Mouse (Mus musculus): ENCODE results near the gene Grik2.

Grik2 gene

DNA sequence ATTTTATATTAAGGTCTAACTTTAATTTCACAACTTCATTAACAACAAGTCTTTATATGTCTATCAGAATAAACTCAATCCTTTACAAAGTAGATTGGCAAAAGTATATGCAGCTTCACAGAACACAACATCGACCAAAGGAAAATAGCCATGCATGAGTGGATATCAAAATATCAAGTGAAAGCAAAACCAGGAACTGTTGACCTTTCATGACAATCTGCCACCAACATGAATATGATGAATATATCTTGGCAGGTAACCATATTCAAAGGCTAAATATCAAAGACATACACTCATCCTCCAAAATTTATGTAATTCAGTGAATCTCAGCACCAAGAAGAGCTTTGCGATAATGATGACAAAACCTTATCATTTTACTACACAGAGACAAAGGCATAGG lies 141.4 kb downstream of the Grik2 start:
- no peak for DNase-seq (ENCODE audit: low read depth, low spot score)

DNA sequence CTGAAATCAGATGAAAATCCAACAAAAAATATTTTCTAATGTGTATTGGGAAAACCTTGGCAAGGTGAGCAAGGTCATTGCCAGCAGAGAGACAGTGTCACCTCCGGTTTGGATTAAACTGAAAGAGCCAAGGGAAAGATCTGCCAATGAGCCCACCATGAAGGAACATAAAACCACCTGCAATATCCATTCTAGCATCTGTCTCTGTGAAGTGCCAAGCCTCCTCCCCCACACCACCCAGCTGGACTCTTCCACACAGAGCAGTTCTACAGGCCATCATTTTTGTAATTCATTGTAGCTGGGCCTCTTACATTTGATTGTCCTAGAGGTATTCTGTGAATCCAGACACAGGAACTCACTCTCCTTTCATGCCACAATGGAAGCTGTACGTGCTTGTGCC lies 148.7 kb downstream of the Grik2 start:
- DNase-seq (ENCODE audit: low read depth, low spot score) = no peak

DNA sequence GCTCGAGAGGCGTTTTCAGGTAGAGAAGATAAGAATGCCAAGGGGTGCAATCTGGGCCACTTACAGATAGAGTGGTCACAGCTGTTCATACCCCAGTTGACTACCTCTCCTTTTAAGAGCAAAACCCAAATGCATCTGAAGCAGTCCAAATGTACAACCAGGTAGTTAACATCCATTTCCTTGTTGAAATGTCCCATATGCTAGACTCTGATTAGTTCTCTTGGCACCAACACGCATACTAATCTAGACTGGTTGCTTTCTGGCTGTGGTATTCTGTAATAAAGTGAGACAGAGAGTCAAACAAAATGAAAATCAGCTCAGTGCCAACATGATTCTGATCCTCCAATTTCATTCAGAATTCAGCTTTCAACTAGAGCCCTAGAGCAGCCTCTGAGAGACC lies 164.6 kb downstream of the Grik2 start:
- no peak for DNase-seq (ENCODE audit: low read depth, low spot score)

DNA sequence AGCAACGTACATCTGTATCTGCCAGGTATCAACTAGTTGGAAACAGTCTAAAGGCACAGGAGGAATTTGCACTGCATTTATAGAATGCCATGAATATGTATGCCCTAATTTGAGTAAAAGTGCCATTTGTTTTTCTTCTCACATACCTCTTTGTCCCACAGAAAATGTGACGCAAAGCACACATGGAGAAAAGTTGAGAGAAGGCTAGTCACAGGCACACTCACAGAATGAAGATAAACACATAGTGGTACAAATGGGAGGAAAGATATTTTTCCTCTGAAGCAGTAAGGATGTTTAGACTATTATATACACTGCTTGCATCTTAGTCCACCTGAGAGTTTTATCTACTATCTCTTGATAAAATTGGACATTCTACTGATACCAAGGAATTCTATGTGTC lies 190.9 kb downstream of the Grik2 start:
- DNase-seq (ENCODE audit: low read depth, low spot score) = no peak

DNA sequence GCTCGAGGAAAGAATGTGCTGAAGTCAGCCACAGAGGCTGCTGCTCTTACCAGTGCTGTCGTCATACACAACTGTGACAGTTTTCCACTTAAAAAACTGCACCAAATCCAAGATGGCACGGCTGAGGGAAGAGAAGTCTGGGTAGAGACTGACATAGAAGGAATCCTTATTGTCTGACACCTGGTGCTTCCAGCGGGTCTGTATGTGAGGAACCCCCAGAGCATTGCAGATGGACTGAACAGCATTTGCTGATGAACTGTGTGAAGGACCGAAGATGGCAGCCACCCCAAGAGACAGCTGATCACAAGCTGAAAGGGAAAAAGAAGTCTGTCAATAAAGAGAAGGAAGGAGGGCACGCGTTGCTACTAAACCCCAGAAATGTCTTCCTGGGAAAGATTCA lies 215.1 kb downstream of the Grik2 start:
- DNase-seq (ENCODE audit: low read depth, low spot score) = no peak

DNA sequence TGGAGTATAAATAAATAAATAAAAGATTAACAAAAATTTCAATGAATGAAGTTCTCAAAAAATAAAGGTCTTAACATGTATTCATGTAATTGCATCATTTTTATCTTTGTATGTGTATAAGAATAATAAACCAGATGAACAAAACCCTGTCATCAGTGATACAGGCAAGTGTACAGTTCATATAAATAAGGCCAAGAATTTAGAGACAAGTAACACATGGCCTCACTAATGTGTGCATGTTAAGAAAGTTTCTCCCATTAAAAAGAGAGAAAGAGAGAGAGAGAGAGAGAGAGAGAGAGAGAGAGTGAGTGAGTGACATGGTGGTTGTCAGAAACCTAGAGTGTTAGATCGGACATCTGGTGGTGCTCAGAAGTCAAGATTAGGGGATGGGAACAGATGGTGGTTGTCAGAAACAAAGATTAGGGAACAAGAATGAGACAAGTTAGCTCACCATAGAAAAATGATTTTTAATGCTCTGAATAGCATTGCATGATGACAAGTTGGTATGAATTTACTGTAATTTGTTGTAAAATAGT lies 228.6 kb downstream of the Grik2 start:
- DNase-seq (ENCODE audit: low read depth, low spot score) = no peak

DNA sequence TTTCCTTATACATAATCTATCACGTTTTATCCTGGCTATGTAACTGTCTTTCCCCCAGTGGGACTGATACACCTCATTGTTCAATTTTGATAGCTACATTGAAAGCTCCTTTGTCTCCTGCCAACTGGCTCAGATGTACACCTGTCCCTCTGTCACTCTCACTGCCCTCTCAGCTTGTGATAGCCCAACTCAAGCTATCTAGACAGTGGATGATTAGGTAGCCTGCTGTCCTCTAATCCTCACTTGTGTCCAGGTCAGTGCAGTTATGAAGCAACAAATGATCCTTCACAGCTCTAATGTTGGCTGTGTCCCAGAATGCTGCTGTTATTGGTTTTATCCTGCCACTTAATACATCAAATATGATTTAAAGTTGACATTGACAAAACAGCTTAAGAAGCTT lies 246.3 kb downstream of the Grik2 start:
- no peak for DNase-seq (ENCODE audit: low read depth, low spot score)

DNA sequence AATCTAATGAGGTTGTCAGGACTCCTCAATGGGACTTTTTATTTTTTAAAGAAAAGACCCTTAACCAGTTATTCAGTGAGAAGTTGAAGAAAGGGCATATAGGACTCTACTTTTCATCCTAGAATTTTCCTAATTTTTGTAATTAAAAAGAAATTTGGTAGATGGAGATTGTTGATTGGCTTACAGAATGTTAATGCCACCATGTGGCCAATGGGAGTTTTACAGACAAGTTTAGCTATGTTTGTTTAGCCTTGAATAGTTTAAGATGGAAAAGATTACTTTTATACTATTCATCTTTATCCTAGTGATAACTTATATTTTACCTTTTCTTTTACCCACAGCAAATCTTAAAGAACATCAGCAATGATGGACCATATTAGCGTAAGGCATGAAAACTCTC lies 268.8 kb downstream of the Grik2 start:
- DNase-seq (ENCODE audit: low read depth, low spot score) = no peak

DNA sequence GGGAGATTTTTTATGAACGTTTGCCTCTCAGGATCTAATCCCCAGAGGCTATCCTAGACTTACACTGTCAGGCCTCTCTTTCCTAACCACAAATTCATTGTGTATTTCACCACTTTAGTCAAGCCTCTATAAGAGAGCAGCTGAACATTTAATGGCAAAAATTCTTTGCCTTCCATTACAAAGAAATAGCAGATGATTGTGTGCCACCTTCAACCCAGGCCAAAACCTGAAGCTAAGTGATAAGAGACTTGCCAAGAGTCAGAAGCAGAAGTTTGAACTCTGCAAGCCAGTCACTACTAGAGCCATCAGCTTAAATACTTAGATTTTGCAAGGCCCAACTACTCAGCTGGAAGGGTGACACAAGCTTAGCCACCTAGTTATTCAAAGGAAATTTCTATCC lies 287.9 kb downstream of the Grik2 start:
- no peak for DNase-seq (ENCODE audit: low read depth, low spot score)

DNA sequence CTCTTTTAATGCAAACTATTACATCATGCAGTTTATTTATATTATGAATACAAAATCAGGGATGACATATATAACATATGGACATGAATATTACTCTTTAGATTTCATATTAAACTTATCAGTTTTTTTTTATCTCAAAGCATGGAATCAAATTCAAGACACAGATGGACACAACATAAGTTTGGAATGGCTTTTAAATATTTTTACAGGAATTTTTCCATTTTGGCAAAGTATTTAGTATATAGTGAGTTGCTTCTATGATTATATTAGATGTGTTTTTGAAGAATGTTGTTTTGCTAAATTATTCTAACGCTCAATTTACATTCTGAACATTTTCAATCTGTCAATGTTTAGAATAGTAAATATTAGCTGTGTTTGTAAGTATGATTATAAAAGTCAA lies 291.3 kb downstream of the Grik2 start:
- no peak for DNase-seq (ENCODE audit: low read depth, low spot score)

DNA sequence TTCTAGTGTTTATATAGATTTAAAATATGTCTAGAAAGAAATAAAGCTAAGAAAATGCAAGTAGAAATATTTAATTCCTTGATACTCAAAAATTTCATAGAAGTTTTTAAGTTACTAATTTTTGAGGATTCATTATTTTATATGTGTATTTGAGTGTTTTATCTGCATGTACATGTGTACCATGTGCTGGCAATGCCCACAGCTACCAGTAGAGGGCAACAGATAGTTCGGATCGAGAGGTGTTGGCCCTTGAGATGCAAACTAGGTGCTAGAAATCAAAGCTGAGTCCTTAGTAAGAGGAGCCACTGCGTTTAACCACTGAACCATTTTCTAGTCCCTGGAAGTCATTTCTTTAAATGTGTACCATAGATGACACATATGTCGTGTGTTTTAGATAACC lies 307.1 kb downstream of the Grik2 start:
- peak; percentile 75 for DNase-seq (ENCODE audit: low read depth, low spot score)

DNA sequence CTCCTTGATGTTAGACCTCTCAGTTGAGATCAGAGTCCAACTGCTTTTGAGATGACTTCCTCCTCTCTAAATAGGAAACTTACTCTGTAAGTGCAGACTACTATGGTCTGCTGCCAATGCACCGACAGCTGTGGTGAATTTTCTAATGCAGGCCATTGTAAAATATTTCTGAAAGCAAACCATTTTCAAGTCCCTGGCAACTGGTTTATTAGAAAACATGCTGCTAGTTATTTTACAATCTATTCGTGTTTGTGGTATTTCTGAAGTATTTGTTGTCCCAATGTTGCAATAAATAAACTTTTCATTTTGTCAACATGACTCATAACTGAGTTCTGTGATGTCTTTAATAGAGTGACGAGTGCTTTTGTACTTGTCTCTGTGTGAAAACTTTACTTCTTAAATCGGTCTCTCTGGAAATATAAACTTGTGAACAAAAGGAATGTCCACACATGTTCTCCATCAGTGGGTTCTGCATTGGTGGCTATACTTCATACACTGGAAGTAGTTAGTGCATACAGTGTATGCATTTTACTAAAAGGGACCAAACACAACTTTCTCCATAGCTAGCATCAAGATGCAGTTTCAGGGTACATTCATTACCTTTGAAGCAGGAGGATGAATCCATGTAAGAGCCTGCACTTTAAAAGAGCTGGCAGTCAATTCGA lies 308.3 kb downstream of the Grik2 start:
- DNase-seq (ENCODE audit: low read depth, low spot score) = no peak

DNA sequence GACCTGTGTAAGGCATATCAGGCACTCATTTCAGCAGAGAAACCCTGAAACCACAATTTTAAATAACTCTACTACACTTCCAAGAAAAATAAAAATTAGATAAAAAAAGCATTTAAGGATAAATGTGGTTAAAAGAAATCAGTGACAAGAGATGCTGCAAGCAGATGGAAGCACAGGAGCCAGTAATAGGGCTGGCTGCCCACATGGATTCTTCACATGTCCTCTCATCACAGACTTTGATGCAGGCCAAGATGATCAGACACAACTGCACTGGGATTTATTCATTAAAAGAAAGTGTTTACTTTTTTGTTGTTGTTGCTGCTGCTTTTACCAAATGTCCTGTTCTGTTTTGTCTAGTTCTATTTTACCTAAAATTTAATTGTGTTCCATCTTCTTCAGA lies 315.0 kb downstream of the Grik2 start:
- no peak for DNase-seq (ENCODE audit: low read depth, low spot score)

DNA sequence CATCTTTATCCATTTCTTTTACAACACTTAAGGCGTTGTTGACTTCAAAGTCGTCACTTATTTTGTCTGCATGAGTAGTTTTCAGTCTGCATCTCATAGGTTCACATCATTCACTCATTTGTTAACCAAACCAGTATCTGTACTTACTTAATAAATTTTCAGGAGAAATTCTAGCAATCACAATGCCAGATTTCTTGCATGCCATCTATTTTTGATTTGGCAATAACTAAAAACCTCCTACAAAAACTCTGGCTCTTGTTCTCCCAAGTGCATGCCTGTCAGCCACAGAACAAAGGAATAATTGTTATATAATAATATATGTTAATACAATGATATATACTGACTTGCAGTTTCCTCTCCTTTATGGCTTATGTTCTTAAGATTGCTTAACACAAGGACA lies 331.8 kb downstream of the Grik2 start:
- DNase-seq (ENCODE audit: low read depth, low spot score) = no peak

DNA sequence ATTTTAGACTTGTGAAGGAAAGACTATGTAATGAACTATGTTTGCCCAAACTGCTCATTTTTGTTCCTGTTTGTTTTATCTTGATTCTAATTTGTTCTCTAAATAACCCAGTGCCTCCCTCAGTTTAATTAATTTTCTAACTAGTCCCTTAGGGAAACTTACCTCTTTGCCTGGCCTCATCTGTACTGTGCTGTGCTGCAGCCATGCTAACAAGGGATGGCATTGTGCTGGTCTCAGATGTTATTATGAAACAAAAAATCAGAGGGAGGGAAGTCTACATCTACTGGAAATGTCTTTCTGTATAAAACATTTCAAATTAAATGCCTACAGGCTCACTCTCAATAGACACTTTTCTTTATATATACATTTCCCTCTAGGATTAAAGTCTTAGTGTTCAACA lies 335.0 kb downstream of the Grik2 start:
- no peak for DNase-seq (ENCODE audit: low read depth, low spot score)

DNA sequence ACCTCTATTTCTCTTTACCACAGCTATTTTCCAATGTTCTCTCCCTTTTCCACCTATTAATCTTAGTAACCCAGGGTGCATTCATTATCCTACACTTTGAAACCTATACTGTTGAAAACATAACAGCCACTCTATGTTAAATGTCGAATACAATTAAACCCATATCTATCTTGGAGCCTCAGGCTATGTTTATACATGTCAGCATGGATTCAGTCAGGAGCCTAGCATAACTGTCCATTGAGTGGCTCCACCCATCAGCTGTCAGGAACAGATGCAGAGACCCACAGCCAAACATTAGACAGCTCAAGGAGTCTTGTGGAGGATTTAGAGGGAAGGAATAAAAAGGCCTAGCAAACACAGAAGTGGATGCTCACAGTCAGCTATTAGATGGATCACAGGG lies 347.2 kb downstream of the Grik2 start:
- DNase-seq (ENCODE audit: low read depth, low spot score) = no peak

DNA sequence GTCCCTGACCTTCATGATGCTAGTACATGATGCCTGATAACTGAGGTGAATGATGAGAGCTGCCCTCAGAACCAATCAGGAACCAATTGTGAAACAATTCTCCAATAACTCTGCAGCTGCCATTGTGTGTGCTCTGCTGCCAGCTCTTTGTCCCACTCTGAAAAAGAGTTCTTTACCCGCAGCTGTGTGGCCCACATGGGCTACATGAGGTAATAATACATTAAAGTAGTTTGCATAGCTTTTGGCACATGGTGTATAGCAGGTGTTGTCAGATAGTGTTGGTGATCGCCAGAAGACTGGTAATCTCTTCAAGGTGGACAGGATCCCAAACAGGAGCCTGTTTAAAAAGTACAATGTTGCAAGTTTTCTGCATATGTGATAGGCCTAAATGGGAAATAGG lies 351.5 kb downstream of the Grik2 start:
- no peak for DNase-seq (ENCODE audit: low read depth, low spot score)

DNA sequence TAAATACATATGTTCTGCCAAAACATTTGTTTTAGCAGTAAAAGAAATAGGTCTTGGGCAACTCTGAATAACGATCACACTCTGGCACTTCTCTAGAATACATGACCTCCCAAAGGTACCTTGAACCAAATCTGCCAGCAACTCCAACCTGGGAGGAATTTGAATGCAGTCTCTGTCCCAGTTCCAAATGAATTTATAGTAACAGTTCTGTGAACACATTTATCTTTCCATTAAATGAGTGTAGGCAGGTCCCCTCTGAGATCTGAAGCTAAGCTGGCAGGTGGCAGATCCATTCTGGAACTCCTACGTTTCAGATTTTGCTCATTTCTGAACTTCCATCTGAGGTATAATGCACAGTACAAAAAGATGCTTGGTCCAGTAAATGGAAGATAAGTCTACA lies 352.3 kb downstream of the Grik2 start:
- no peak for DNase-seq (ENCODE audit: low read depth, low spot score)

DNA sequence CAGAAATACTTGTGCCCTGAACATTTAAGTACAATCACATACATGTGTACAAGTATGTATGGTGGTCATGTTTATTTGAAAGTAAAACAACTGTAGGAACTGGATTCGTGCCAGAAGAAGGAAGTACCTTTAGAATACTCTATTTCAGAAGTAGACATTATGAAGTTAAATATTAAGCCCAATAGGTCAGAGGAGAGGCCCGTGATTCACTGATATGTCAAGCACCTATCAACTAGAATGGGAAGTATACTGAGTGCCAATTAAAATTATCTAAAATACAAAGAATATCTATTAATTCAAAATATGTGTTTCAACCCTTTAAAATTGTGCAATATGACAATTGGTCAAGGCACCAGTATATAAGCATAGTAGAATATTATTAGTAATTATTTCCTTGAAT lies 355.7 kb downstream of the Grik2 start:
- DNase-seq (ENCODE audit: low read depth, low spot score) = no peak

DNA sequence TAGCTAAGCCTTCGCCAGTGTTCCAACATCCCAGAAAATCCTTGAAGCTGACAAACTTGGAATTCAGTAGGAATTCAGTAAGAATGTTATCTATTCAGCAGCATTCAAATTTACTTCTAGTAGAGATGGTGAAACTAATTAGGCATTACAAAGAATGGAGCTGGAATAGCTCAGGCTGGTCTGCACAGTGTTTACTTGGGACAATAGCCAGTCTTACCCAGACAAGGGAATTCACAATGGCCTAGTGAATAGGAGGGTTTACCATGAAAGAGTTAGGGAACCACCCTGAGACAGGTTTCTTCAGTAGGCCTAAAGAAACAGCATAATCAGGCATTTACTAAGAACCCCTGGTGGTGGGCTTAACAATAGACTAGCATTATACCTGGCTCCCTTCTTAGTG lies 371.4 kb downstream of the Grik2 start:
- DNase-seq (ENCODE audit: low read depth, low spot score) = peak; percentile 93

DNA sequence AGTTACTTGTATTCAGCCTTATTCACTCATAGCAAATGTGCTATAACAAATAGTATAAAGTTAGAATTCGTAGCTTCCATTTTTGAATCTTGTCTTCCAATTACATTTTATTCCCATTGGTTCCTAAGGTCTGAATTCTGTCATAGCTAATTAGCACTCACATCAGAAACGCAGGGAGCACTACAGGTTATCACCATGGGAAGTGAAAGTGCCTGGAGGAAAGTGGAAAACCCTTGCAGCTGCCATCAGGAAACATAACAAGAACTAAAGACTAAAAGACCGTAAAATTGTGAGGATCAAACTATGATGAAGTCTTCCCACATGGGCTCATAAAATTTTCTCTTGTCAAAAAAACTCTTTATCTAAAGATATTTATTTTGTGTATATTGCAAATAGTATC lies 405.6 kb downstream of the Grik2 start:
- no peak for DNase-seq (ENCODE audit: low read depth, low spot score)

DNA sequence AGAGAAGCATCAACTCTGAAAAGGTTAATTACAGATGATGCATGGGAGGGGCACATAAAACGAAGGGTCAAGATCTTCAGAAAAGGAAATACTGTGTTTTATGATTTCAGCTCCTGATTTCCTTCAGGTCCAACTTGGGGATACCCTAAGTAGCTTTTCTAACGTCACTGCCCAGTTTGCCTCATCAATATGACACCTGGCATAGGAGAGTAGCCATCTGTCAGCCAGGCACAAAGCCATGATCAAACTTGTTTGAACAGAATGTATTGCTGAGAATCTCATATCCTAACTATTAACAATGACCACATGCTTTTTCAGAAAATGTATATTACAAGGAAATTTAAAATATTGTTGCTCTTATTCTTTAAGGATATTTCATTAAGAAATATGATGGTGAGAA lies 406.7 kb downstream of the Grik2 start:
- no peak for DNase-seq (ENCODE audit: low read depth, low spot score)

DNA sequence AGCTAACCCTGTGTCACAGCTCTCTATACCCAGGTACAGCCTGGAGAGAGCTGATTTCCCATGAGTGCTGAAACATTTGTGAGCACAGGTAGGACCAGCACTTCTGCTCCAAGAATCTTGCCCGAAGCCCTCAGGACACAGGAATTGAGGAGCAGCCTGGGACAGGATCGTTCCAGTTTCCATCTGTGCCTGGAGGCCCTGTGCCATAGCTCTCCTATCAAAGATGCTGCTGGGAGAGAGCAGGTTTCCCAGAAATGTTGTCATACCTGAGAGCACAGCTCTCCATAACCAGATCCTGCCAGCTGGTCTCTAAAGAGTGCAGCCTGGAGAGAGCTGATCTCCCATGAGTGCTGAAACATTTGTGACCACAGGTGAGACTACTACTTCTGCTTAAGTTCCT lies 420.0 kb downstream of the Grik2 start:
- no peak for DNase-seq (ENCODE audit: low read depth, low spot score)

DNA sequence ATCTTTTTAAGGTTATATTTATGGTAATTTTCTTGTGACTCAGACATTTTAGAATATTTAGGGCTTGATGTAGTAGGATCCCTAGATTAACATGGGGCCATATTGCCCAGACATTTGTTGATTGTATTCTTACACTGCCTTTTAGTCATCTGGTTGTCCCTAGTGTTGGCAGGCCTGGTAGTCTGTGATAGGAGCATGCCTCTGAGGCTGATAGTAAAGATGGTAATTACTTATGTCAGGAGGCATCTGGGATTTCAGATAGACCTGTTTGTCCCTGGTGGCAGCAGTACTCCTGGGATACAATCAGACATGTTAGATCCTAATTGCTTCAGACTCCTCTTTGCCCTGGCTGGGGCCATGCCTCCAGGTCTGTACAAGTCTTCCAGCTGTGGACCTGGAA lies 423.3 kb downstream of the Grik2 start:
- DNase-seq (ENCODE audit: low read depth, low spot score) = no peak

Data from ES-CJ7 (cell line).